Mouse (Mus musculus) megakaryocyte, embryonic 14.5 days (primary cell): ENCODE measurements around the gene Rps19bp1. TPM values are rescaled to one million over a fixed set of nuclear protein-coding genes. Genes with fewer than 3 reads are reported as not detected.

ENCODE experiments used
- H3K27me3 ChIP-seq: replicated peaks from 2 replicates; pipeline ENCODE3; 2012; ENCODE audit warnings: inconsistent platforms
- H3K36me3 ChIP-seq: replicated peaks from 2 replicates; pipeline ENCODE3; 2012; ENCODE audit warnings: low read length, inconsistent platforms, mixed read lengths
- H3K4me1 ChIP-seq: 2 replicates; pipeline ENCODE4 v1.6.1; 2012; ENCODE audit warnings: inconsistent platforms
- H3K4me3 ChIP-seq: replicated peaks from 2 replicates; pipeline ENCODE3; 2012; ENCODE audit warnings: moderate library complexity, mild to moderate bottlenecking, inconsistent platforms
- H3K9me3 ChIP-seq: 2 replicates; pipeline ENCODE4 v1.6.1; 2012; ENCODE audit warnings: inconsistent platforms
- FLI1 ChIP-seq: IDR thresholded peaks from 2 replicates; pipeline ENCODE4 v1.6.1; 2012; ENCODE audit warnings: low read length, inconsistent platforms, mixed read lengths
- GATA1 ChIP-seq: IDR thresholded peaks from 3 replicates; pipeline ENCODE4 v1.6.1; 2012; ENCODE audit warnings: mixed read lengths, low read length, inconsistent platforms, borderline replicate concordance
- polyA plus RNA-seq: library from polyadenylated mRNA; stranded (reverse); fragments of >175 nt; gene quantifications from 2 replicates; pipeline ENCODE4 v1.2.3, GENCODE M21; 2012; ENCODE audit warnings: low replicate concordance; ENCODE audit not compliant: insufficient read depth

Rps19bp1 gene
- polyA plus RNA-seq, 1 experiment, result 57.2 TPM

DNA sequence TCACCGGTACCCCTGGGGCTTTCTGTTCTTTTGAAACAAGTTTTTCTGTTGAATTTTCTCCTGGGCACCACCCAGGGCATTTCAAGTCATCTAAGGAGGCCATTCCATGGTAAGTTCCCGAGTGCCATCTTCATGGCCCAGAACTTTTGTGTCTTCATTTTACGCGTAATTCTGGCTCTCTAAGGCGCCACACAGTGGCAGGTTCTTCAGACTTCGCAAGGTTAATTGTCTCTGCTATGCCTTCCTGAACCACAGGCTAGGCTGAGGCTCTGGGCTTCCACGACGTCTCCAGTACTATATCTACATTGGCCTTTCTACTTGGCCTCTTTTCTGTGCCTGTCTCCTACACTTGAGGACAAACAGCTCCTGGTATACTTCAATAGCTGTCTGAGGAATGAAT is 43.1 kb downstream of the Rps19bp1 start:
- Histone ChIP-seq H3K4me1 (peaks cover 42% of the 10 kb centered on the region), H3K9me3 (no peaks in the 10 kb centered on the region), H3K4me3 (no peak overlapping the region), H3K36me3 (no peaks in the 10 kb centered on the region), H3K27me3 (no peaks in the 10 kb centered on the region)
- TF ChIP-seq GATA1 (no peak), FLI1 (no peak)

DNA sequence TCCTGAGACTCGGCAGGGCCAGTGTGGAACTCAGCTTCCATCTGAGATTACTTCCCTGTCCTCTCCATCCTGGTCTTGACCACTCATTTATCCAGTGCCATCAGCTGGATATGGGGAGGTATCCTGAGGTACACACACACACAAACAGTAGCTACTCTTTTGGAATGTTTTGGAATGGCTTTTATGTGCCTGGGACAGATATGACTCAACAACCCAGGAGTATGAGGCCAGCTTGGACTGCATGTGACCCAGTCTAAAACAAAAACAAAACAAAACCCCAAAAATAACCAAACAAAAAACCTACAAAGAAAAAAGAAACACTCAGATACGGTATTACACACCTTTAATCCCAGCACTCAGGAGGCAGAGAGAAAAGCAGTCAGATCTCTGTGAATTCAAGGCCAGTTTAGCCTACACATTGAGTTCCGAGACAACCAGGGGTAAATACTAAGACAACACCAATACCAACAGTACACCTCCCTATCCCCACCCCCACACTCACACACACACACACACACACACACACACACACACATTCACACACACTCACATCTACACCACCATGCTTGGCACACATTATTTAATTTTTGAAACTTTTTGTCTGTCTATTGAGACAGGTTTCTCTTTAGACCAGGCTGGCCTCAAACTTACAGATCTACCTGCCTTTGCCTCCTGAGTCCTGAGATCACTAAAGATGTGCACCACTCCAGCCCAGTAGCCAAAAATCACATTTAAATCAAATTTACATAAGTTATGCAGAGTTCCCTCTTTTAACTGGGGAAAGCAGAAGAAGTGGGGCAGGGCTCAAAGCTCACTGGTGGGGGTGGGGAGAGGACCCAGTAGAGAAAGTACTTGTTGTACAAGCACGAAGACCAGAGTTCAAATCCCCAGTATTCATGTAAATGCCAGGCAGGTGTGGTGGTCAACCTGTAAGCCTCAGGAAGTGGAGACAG is 44.1 kb downstream of the Rps19bp1 start:
- peaks cover 41% of the 10 kb centered on the region for H3K4me1 ChIP-seq
- H3K4me3 ChIP-seq, result peak overlapping the region; percentile 85
- no peaks in the 10 kb centered on the region for H3K36me3 ChIP-seq
- H3K9me3 ChIP-seq, result no peaks in the 10 kb centered on the region
- peaks cover 2% of the 10 kb centered on the region for H3K27me3 ChIP-seq
- TF ChIP-seq FLI1, result no peak
- TF ChIP-seq GATA1, result no peak

- Histone ChIP-seq H3K27me3 (peaks cover 10% of the 10 kb centered on the region), H3K4me1 (peaks cover 46% of the 10 kb centered on the region), H3K9me3 (no peaks in the 10 kb centered on the region), H3K4me3 (peak overlapping the region; percentile 85), H3K36me3 (no peaks in the 10 kb centered on the region)
- TF ChIP-seq FLI1, result no peak
- no peak for TF ChIP-seq GATA1
Observed at GRCm38 (mm10) chr15:80219211-80219610, 44.9 kb downstream of the Rps19bp1 start.

DNA sequence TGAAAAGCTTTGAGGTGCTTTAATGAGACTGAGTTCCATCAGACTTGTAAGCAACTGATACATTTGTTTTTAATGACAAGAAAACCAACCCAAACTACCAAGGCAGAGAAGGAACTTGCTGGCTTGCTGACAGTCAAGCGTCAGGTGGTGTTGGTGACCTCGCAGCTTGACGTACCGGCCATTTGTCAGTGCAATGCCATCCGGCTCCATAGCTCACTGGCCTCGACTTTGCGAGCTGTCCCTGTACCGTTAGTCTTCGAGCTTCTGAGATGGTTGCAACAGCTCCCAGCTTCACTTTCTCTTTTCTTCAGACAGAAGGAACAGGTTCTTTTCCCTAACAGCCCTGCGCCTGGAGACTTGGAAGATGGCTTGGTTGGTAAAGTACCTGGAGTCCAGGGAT is 46.6 kb downstream of the Rps19bp1 start:
- Histone ChIP-seq H3K9me3 (no peaks in the 10 kb centered on the region), H3K27me3 (peaks cover 24% of the 10 kb centered on the region), H3K4me3 (no peak overlapping the region), H3K4me1 (peaks cover 47% of the 10 kb centered on the region), H3K36me3 (no peaks in the 10 kb centered on the region)
- no peak for TF ChIP-seq FLI1
- no peak for TF ChIP-seq GATA1

GRCm38 (mm10) chr15:80216480-80216820 is 47.7 kb downstream of the Rps19bp1 start:
- TF ChIP-seq FLI1 (no peak), GATA1 (no peak)
- Histone ChIP-seq H3K4me1 (peaks cover 47% of the 10 kb centered on the region), H3K4me3 (peak overlapping the region; percentile 75), H3K9me3 (no peaks in the 10 kb centered on the region), H3K27me3 (peaks cover 34% of the 10 kb centered on the region), H3K36me3 (no peaks in the 10 kb centered on the region)

GRCm38 (mm10) chr15:80215716-80216479 is 48.2 kb downstream of the Rps19bp1 start:
- no peak overlapping the region for H3K4me3 ChIP-seq
- no peaks in the 10 kb centered on the region for H3K36me3 ChIP-seq
- no peak for TF ChIP-seq FLI1
- TF ChIP-seq GATA1, result no peak
- H3K27me3 ChIP-seq, result peaks cover 40% of the 10 kb centered on the region
- H3K9me3 ChIP-seq, result no peaks in the 10 kb centered on the region
- peaks cover 47% of the 10 kb centered on the region for H3K4me1 ChIP-seq

DNA sequence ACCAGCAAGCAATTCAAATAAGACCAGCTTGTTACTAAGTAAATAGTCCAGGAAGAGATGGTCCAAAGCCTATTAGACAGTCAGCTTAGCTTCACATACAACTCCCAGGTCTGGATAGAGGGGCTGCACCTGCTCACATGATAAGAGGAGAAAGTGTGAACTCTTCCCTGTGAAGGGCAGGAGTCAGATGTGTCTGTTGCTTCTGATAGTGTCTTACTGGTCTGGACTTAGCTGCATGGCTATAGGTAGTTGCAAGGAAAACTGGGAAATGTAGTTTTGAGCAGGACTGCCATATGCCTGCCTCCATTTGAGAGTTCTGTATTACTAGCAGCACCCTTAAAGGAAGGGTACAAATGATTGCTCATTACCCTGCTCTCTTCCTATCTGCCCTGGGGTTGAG is 50.4 kb downstream of the Rps19bp1 start:
- Histone ChIP-seq H3K27me3 (peaks cover 44% of the 10 kb centered on the region), H3K9me3 (no peaks in the 10 kb centered on the region), H3K36me3 (no peaks in the 10 kb centered on the region), H3K4me3 (no peak overlapping the region), H3K4me1 (peaks cover 32% of the 10 kb centered on the region)
- no peak for TF ChIP-seq GATA1
- TF ChIP-seq FLI1, result no peak

Other genes starting within 250 kb of the Rps19bp1 start
- gene Pdgfb, start 249.3 kb downstream of the Rps19bp1 start, polyA plus RNA-seq, result 107 and 125 TPM in 2 replicates
- 113 and 163 TPM in 2 replicates for gene Syngr1, start 173.0 kb downstream of the Rps19bp1 start, polyA plus RNA-seq
- 145 and 190 TPM in 2 replicates for gene Rpl3, start 172.4 kb downstream of the Rps19bp1 start, polyA plus RNA-seq
- 9.9 and 10.9 TPM in 2 replicates for gene Tab1, start 131.2 kb downstream of the Rps19bp1 start, polyA plus RNA-seq
- not detected in 2 replicates for gene Mgat3, start 90.6 kb downstream of the Rps19bp1 start, polyA plus RNA-seq
- 13.5 and 36.4 TPM in 2 replicates for gene Mief1, start 30.3 kb downstream of the Rps19bp1 start, polyA plus RNA-seq
- gene AC140267.1, start 28.5 kb downstream of the Rps19bp1 start, polyA plus RNA-seq, result 6.2 TPM in 1 of 2 replicates, not detected in the other
- gene Atf4, start 9.1 kb downstream of the Rps19bp1 start, polyA plus RNA-seq, result 278 and 483 TPM in 2 replicates
- not detected in 2 replicates for gene Cacna1i, start 22.9 kb upstream of the Rps19bp1 start, polyA plus RNA-seq